Mouse (Mus musculus): ENCODE results near the gene Bcl7c.

DNA sequence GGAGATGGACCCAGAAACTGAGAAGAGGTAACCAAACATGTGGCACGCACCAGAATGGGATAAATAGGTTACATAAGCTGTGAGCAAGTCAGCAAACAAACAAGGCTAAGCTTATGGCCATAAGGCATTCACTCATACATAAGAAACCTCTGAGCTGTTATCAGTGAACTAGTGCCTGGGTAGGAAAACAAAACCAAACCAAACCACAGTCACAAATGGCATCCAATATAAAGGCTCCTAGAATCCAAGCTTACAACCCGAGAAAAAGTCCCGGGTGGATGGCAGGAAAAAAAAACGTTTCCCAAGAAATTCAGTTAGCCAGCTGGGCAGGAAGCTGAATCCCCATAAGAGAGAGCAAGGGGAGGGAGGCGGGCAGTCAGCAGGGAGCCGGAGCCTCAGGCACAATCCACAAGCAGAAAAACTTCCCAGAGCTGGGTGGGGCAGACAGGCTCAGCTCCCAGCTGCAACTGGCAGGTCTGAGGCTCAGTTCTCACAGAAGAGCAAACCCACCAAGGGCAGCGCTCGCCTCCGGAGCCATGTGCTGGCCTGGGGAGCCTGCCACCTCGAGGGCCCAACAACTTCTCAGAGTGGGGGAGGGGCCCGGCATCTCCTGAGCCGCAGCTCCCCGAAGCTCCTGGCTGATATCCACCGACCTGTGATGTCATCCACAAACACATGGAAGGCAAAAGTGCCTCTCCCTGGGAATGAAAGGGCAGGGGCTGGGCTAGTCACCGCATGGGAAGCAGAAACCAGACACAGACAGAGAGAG lies 17.3 kb downstream of the Bcl7c start:
- TF ChIP-seq CTCF (conservative IDR thresholded peaks at IDR 0.05 in 1 of 2, IDR thresholded peaks at IDR 0.05 in 1 of 2; ENCODE audit: low read depth in 2 of 2, low read length in 2 of 2) (no peak), ELF1 (IDR thresholded peaks at IDR 0.05; ENCODE audit: low read depth, low read length) (no peak), NELFE (IDR thresholded peaks at IDR 0.05; ENCODE audit: low read depth, low read length) (no peak), POLR2A (IDR thresholded peaks at IDR 0.05; ENCODE audit: low read depth, low read length) (no peak), ZC3H11A (IDR thresholded peaks at IDR 0.05; ENCODE audit: low read depth, low read length) (no peak), ZNF384 (IDR thresholded peaks at IDR 0.05; ENCODE audit: low read depth, low read length) (no peak), USF2 (conservative IDR thresholded peaks at IDR 0.05; ENCODE audit: low read depth, low read length) (no peak), RAD21 (IDR thresholded peaks at IDR 0.05; ENCODE audit: low read depth, low read length) (no peak)
